Mouse (Mus musculus) kidney, postnatal 0 days (tissue): ENCODE results near the gene Slc48a1. TPM values are rescaled to one million over a fixed set of nuclear protein-coding genes. Genes with fewer than 3 reads are reported as not detected.
A peak's percentile ranks its signal among the peaks of the same experiment; 100 is the strongest.

Source experiments
- ATAC-seq: fragments of 200-750 bp; cut with Nextera tagmentation; replicated peaks from 2 replicates; pipeline ENCODE4 v1.8.0; 2017; ENCODE audit warnings: low read depth, moderate number of reproducible peaks, moderate TSS enrichment, moderate library complexity; ENCODE audit not compliant: low FRiP score
- DNase-seq: peaks from one replicate; pipeline ENCODE4 v3.0.0-alpha.2; 2016; ENCODE audit warnings: low spot score
- H3K27ac ChIP-seq: fragments of 300-500 bp; sonication (generic); 2 replicates; pipeline ENCODE4 v1.5.1; 2014; ENCODE audit warnings: mild to moderate bottlenecking
- H3K27me3 ChIP-seq: fragments of 300-500 bp; sonication (generic); 2 replicates; pipeline ENCODE4 v1.6.1; 2014; ENCODE audit warnings: low read length, mixed read lengths; ENCODE audit not compliant: insufficient read depth
- H3K36me3 ChIP-seq: fragments of 300-500 bp; sonication (generic); 2 replicates; pipeline ENCODE4 v1.6.1; 2014; ENCODE audit warnings: low read length, mixed read lengths; ENCODE audit not compliant: insufficient read depth
- H3K4me1 ChIP-seq: fragments of 300-500 bp; sonication (generic); replicated peaks from 2 replicates; pipeline ENCODE4 v1.6.1; 2014; ENCODE audit warnings: antibody characterized with exemption, low read length, mixed read lengths; ENCODE audit not compliant: insufficient read depth
- H3K4me2 ChIP-seq: fragments of 300-500 bp; sonication (generic); 2 replicates; pipeline ENCODE4 v1.6.1; 2014; ENCODE audit warnings: mild to moderate bottlenecking, low read length, moderate library complexity, mixed read lengths
- H3K4me3 ChIP-seq: fragments of 300-500 bp; sonication (generic); replicated peaks from 2 replicates; pipeline ENCODE4 v1.5.1; 2014; ENCODE audit warnings: low read depth, low read length
- H3K9ac ChIP-seq: fragments of 300-500 bp; sonication (generic); 2 replicates; pipeline ENCODE4 v1.6.1; 2014; ENCODE audit warnings: low read depth, low read length
- H3K9me3 ChIP-seq: fragments of 300-500 bp; sonication (generic); replicated peaks from 2 replicates; pipeline ENCODE4 v1.6.1; 2016; ENCODE audit warnings: low read length, inconsistent platforms, mixed read lengths
- CTCF ChIP-seq: IDR thresholded peaks from 2 replicates; pipeline ENCODE4 v1.5.1; 2016; ENCODE audit warnings: antibody characterized with exemption, low read depth, mild to moderate bottlenecking, moderate library complexity
- WGBS: fragments of 180-500 bp; shearing (Covaris S2); extraction: QIAGEN DNeasy Blood & Tissue Kit; methylation state at CpG from one replicate; pipeline ENCODE4 v1.1.7; 2014; 5-methylcytosine and 5-hydroxymethylcytosine counted together
- polyA plus RNA-seq: library from polyadenylated mRNA; unstranded; fragments of >200 nt; fragmentation: Nextera tagmentation; extraction: Ambion mirVana; gene quantifications from 2 replicates; pipeline ENCODE4 v1.2.1, GENCODE M21; 2015

Gene Slc48a1
- 86.9 and 108 TPM in 2 replicates for polyA plus RNA-seq

- no peak for ATAC-seq
- Histone ChIP-seq H3K4me2 (no peak within 1 kb of the TSS), H3K27me3 (no peaks in the 10 kb centered on the region), H3K9ac (peak within 1 kb of the TSS; percentile 38; the same call in 1 of the 2 replicates), H3K9me3 (no peaks in the 10 kb centered on the region), H3K36me3 (no peaks in the 10 kb centered on the region), H3K4me3 (no peak within 1 kb of the TSS), H3K27ac (peak within 1 kb of the TSS; percentile 76), H3K4me1 (peaks cover 35% of the 10 kb centered on the region)
- TF ChIP-seq CTCF, result no peak
- peak; percentile 69 for DNase-seq
- 43% methylated on average over 8 of the region's 8 CpGs for WGBS
Observed at GRCm38 (mm10) chr15:97778311-97779098, at the start of gene Slc48a1. Gene Slc48a1 (plus strand): TSS chr15:97778520.

GRCm38 (mm10) chr15:97728804-97729203, 49.5 kb upstream of the Slc48a1 start:
- Histone ChIP-seq H3K9me3 (no peaks in the 10 kb centered on the region), H3K4me2 (no peak overlapping the region), H3K4me3 (no peak overlapping the region), H3K4me1 (peaks cover 8% of the 10 kb centered on the region; the same call in 1 of the 2 replicates), H3K27me3 (no peaks in the 10 kb centered on the region), H3K27ac (no peak overlapping the region), H3K9ac (no peak overlapping the region), H3K36me3 (no peaks in the 10 kb centered on the region)
- 48% methylated on average over 7 of the region's 7 CpGs for WGBS
- ATAC-seq (peak; percentile 69), DNase-seq (no peak)
- no peak for TF ChIP-seq CTCF

- Histone ChIP-seq H3K36me3 (no peaks in the 10 kb centered on the region), H3K27ac (no peak overlapping the region), H3K9me3 (no peaks in the 10 kb centered on the region), H3K27me3 (no peaks in the 10 kb centered on the region), H3K4me2 (no peak overlapping the region), H3K4me1 (peaks cover 8% of the 10 kb centered on the region; the same call in 1 of the 2 replicates), H3K9ac (no peak overlapping the region), H3K4me3 (no peak overlapping the region)
- DNase-seq, result no peak
- no peak for TF ChIP-seq CTCF
- WGBS, result 51% methylated on average over 6 of the region's 6 CpGs
- ATAC-seq, result no peak; the same call in 1 of the 2 replicates
Observed at GRCm38 (mm10) chr15:97730365-97730764, 48.0 kb upstream of the Slc48a1 start.

GRCm38 (mm10) chr15:97731111-97731510, 47.2 kb upstream of the Slc48a1 start, which contains the start of gene Endou:
Gene Endou (minus strand): TSS chr15:97731339.
- 91% methylated on average over 8 of the region's 8 CpGs for WGBS
- DNase-seq, result no peak
- Histone ChIP-seq H3K36me3 (no peaks in the 10 kb centered on the region), H3K4me1 (peaks cover 8% of the 10 kb centered on the region; the same call in 1 of the 2 replicates), H3K9me3 (no peaks in the 10 kb centered on the region), H3K27me3 (no peaks in the 10 kb centered on the region), H3K27ac (no peak within 1 kb of the TSS), H3K9ac (no peak within 1 kb of the TSS), H3K4me3 (no peak within 1 kb of the TSS), H3K4me2 (no peak within 1 kb of the TSS)
- ATAC-seq, result no peak
- TF ChIP-seq CTCF, result no peak

GRCm38 (mm10) chr15:97731988-97732387, 46.3 kb upstream of the Slc48a1 start:
- Histone ChIP-seq H3K4me1 (peaks cover 8% of the 10 kb centered on the region; the same call in 1 of the 2 replicates), H3K9me3 (no peaks in the 10 kb centered on the region), H3K36me3 (no peaks in the 10 kb centered on the region), H3K9ac (no peak overlapping the region), H3K4me2 (no peak overlapping the region), H3K4me3 (no peak overlapping the region), H3K27me3 (no peaks in the 10 kb centered on the region), H3K27ac (no peak overlapping the region)
- WGBS, result 87% methylated on average over 11 of the region's 11 CpGs
- TF ChIP-seq CTCF, result no peak
- DNase-seq (no peak), ATAC-seq (no peak)

GRCm38 (mm10) chr15:97738923-97739322, 39.4 kb upstream of the Slc48a1 start:
- Histone ChIP-seq H3K4me2 (no peak overlapping the region), H3K9me3 (no peaks in the 10 kb centered on the region; the same call in 1 of the 2 replicates), H3K4me3 (no peak overlapping the region), H3K9ac (no peak overlapping the region), H3K4me1 (no peaks in the 10 kb centered on the region), H3K27me3 (no peaks in the 10 kb centered on the region), H3K27ac (no peak overlapping the region), H3K36me3 (0 out of 2 replicates have a peak, but pooled peaks cover 3% of the 10 kb centered on the region)
- TF ChIP-seq CTCF, result no peak
- ATAC-seq (no peak), DNase-seq (no peak)
- WGBS, result 91% methylated on average over 7 of the region's 7 CpGs
